Mouse (Mus musculus) inflammation-experienced regulatory T-cells (primary cell): ENCODE results near the gene Gnaz. TPM values are rescaled to one million over a fixed set of nuclear protein-coding genes. Genes with fewer than 3 reads are reported as not detected.

Source experiments
- polyA plus RNA-seq, 2 experiments: library from polyadenylated mRNA; unstranded; fragments of 100-300 nt; shearing (Covaris generic); gene quantifications; one replicate each; pipeline ENCODE4 v1.2.1; 2017

The Gnaz gene
- polyA plus RNA-seq = 1 to 10 TPM in 1 of 2 experiments, under 1 TPM in 1; 0.17 to 2.1 TPM

GRCm38 (mm10) chr10:74966850-74967451, at the start of gene Gnaz:
Gnaz (plus strand) TSS chr10:74967177.

GRCm38 (mm10) chr10:75032395-75032794, 65.4 kb downstream of the Gnaz start, which contains the start of gene Rsph14:
Rsph14 (minus strand) TSS chr10:75032586.

GRCm38 (mm10) chr10:75036883-75037379, 70.0 kb downstream of the Gnaz start, which contains the start of gene Rab36:
Rab36 (plus strand) TSS chr10:75037058.

GRCm38 (mm10) chr10:75060217-75060842, 93.4 kb downstream of the Gnaz start, which contains the start of gene Bcr:
Bcr (plus strand) TSS chr10:75060592.

Other genes with a start within 250 kb of the Gnaz start
- gene Rsph14, start 65.4 kb downstream of the Gnaz start, polyA plus RNA-seq = not detected
- 1 to 10 TPM; 1.1 to 3.5 TPM for gene Rab36, start 69.9 kb downstream of the Gnaz start, polyA plus RNA-seq
- gene Bcr, start 93.4 kb downstream of the Gnaz start, polyA plus RNA-seq = 1 to 10 TPM; 3.1 to 5.2 TPM
- gene Specc1l, start 244.9 kb downstream of the Gnaz start, polyA plus RNA-seq = 10 to 100 TPM; 46.4 to 59.1 TPM